Mouse (Mus musculus) yolk sac, embryonic 10.5 days (tissue): ENCODE data around the gene Gm16223.

Source experiments
- DNase-seq: peaks from one replicate; pipeline ENCODE4 v3.0.0-alpha.2; 2017; ENCODE audit warnings: low spot score

The Gm16223 gene

GRCm38 (mm10) chr5:42224840-42225239 is 157.1 kb downstream of the Gm16223 start:
- DNase-seq, result no peak

GRCm38 (mm10) chr5:42228631-42229030 is 160.9 kb downstream of the Gm16223 start:
- no peak for DNase-seq

- no peak for DNase-seq
Measured at GRCm38 (mm10) chr5:42239291-42239690, 171.5 kb downstream of the Gm16223 start.

GRCm38 (mm10) chr5:42239806-42240205 is 172.0 kb downstream of the Gm16223 start:
- DNase-seq, result no peak

- DNase-seq, result no peak
Measured at GRCm38 (mm10) chr5:42250376-42250775, 182.6 kb downstream of the Gm16223 start.
